Mouse (Mus musculus): ENCODE measurements around the gene Zfp493.
"Not testable (repeated sequence)": the region's sequence is repeated elsewhere in the genome, so short reads cannot be mapped to it uniquely, and the experiment has no call there.

- not testable (repeated sequence) for TF ChIP-seq CTCF (IDR thresholded peaks at IDR 0.05; ENCODE audit: borderline replicate concordance, extremely low read depth, insufficient read depth, insufficient read length); POLR2A (IDR thresholded peaks at IDR 0.05; ENCODE audit: borderline replicate concordance, extremely low read depth, insufficient read depth, insufficient read length, poor library complexity, severe bottlenecking)
Observed at GRCm38 (mm10) chr13:67734391-67734790, 45.1 kb upstream of the Zfp493 start.
